Mouse (Mus musculus) spleen, adult 2 months (tissue): ENCODE results near the gene Vps39.

Source experiments
- CTCF ChIP-seq: fragments of 200-500 bp; IDR thresholded peaks from 2 replicates; pipeline ENCODE4 v1.5.1; 2011; ENCODE audit warnings: mild to moderate bottlenecking, inconsistent platforms; ENCODE audit not compliant: insufficient read depth, insufficient read length, insufficient replicate concordance; ENCODE audit errors: extremely low read depth
- POLR2A ChIP-seq: fragments of 200-500 bp; IDR thresholded peaks from 2 replicates; pipeline ENCODE4 v1.6.1; 2011; ENCODE audit warnings: low read depth, low read length, inconsistent platforms

GRCm38 (mm10) chr2:120312276-120312825, 40.6 kb downstream of the Vps39 start:
- TF ChIP-seq POLR2A (no peak), CTCF (no peak)
